Mouse (Mus musculus) kidney, postnatal 10 days (tissue): ENCODE results near the gene Ndufs4.
"Not testable (repeated sequence)": the region's sequence is repeated elsewhere in the genome, so short reads cannot be mapped to it uniquely, and the experiment has no call there.

Experiments
- DNase-seq: peaks from one replicate; pipeline ENCODE4 v3.0.0; 2021; ENCODE audit warnings: mixed read lengths

The Ndufs4 gene

DNA sequence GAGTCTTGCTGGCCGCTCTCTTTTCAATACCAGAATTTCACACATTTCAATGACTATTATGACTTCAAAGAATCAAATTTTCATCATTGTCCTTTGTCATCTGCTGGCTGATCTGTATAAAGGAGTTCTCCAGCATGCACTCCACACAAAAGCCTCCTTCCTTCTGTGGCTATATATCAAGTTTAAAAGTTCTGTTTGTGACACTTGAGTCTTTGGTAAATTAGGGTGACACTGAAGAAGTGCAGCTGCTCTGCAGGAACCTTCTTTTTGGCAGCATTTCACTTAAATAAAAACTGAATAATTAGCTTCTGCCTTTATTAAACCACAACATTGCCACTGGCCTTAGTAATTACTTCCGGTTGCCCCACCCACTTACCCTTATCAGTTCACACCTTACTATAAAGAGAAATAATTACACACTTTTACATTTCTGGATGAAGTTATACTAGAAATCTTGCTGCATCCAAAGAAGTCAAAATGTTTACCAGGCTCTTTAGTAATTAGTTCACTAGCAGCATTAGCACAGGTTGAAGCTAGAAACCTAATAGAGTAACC, 68.1 kb downstream of the Ndufs4 start:
- DNase-seq = no peak

DNA sequence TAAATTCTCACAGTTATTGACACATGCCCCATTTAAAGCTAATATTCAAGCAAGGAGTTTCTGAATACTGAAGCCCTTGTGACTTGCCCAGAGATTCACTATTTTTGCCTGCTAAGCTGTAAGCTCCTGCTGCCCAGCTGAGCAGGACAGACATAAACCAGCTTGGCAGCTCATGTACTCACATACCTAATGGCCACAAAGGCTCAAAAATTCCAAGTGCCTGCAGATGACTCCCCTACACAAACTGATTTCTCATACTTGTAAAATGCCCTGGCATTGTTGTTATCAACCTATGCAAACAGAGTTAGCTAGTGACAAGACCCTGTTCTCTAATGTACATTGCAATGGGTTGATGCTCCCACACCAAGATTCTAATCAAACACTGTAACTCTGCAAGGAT, 68.9 kb downstream of the Ndufs4 start:
- no peak for DNase-seq

GRCm38 (mm10) chr13:114315374-114315773, 72.7 kb downstream of the Ndufs4 start:
- DNase-seq = no peak

GRCm38 (mm10) chr13:114314953-114315352, 73.1 kb downstream of the Ndufs4 start:
- no peak for DNase-seq

GRCm38 (mm10) chr13:114310591-114310990, 77.5 kb downstream of the Ndufs4 start:
- DNase-seq = no peak

DNA sequence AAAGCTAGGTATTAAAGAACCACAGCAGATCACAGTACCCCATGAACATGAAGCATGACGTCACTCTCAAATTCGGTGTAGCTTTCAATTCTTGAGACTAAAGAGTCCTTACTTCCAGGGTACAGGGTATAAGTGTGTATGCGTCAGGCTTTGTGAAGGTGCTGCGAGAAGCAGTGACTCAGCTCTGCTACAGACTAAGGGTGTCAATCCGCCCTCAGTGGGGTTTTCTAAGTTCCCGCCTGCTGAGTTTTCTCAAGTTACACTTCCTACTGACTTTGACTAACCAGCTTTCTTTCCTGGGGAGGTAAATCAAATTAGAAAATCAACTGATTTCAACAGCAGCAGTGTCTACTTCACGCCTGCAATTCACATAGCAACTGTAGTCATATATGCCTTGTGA, 83.4 kb downstream of the Ndufs4 start:
- no peak for DNase-seq

DNA sequence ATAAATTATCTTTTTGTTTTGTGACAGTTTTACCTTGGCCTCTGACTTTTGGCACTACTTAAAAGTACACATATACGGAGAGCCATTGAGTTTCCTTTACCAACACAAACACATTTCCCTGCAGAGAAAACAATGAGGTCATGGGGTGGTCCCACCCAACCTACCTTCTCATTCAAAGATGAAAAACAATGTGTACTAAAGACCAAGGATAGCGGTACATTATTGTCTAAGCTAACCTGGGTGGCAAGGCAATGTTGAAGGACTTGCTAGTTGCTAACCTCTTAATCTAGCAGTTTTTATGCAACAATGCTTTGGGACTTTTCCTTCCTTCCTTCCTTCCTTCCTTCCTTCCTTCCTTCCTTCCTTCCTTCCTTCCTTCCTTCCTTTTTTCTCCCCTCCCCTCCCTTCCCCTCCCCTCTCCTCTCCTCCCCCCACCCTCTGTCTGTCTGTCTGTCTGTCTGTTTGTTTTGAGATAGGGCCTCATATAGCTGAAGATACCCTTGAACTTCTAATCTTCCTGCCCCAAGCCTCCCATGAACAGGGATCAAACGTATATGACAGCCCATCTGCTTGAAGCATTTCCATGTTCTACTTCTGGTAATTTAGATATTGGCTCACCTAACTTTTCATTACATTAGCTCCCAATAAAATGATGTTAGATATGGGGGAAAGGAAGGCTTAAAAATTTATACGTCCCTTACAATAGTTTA, 84.4 kb downstream of the Ndufs4 start:
- DNase-seq = no peak

GRCm38 (mm10) chr13:114297761-114298160, 90.3 kb downstream of the Ndufs4 start:
- no peak for DNase-seq

- no peak for DNase-seq
These were observed 91.5 kb downstream of the Ndufs4 start for GRCm38 (mm10) chr13:114296556-114296955.

DNA sequence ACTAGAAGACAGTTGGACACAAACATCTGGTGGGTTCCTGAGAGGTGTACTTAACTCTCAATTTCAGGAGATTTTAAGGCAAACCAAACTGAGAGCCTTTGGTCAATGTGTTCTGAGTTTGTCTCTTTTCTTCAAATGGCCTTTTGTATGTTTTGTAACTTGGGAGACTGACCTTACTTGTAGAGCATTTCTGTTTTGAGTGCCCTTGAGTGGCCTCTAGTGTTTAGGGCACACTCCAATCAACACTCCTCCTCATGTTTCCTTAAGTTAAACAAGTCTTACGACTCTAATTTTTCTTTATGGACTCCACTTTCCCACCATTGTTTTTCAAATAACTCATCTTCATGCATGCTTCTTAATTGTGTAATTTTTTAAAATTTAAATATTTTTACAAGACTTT, 98.6 kb downstream of the Ndufs4 start:
- DNase-seq = no peak

- DNase-seq = no peak
These were observed 99.5 kb downstream of the Ndufs4 start for GRCm38 (mm10) chr13:114288511-114288910.

- not testable (repeated sequence) for DNase-seq
These were observed 109.4 kb downstream of the Ndufs4 start for GRCm38 (mm10) chr13:114278690-114279089.

DNA sequence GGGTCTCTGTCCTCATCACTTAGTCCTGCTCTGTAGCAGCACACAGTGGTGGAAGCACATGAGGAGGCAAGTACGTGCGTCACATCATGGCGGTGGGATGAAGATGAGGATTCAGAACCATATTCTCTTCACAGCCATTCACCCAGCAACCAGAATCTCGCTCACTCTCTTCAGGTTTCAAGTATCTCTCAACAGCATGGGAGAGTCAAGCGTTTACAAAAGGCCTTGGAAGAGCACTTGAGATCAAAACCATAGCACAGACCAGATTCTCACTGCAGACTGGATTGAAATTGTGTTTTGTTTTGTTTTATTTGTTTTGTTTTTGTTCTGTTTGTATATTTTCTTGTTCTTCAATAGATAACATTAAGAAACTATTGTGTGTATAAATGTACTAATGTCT, 110.8 kb downstream of the Ndufs4 start:
- no peak for DNase-seq

DNA sequence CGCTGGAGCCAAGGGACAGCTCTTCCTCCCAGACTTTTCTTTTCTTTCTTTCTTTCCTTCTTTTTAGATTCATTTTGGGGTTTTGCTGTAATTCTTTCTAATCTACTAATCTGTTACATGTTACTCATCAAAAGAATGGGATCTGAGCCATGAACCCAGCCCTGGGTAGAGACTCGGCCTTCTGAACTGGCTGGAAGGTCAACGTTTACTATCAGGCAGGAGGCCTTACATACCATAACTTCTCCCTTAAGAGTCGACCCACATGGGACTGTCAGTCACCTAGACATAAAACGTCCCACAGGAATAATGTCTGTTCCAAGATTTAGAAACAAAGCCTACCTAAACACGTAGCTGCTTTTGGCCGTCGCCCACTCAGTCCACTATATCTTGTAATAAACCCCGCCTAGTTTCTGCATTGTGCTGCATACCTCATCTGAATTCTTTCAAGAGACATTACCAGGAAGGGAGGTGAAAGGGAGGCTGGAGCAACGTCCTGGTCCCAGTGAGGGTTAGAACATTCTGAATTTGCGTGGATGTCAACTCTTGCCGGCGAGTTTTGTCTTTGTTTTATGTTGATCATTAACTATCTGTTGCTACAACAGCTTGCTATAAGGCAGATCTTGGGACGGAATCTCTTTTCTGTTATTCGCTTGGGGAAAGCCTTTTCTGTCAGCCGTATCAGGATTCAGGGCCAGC, 116.5 kb downstream of the Ndufs4 start:
- no peak for DNase-seq

DNA sequence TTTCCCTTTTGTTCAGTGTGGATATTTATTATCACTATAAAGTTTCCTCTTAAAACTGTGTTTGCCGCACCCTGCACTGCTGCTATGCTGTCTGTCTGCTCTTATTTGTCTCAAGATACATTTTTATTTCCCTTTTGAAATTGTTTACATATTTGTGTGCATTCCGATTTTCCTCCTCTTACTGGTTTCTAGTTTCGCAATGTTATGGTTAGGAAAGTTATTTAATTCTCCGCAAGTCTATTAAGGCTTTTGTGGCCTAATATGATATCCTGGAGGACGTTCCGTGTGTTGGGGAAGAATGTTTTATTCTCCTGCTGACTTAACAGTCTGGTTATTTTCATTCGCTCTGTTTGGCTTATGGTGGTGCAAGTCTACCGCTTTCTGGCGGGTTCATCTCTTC, 120.3 kb downstream of the Ndufs4 start:
- no peak for DNase-seq

GRCm38 (mm10) chr13:114260486-114261205, 127.4 kb downstream of the Ndufs4 start:
- no peak for DNase-seq

DNA sequence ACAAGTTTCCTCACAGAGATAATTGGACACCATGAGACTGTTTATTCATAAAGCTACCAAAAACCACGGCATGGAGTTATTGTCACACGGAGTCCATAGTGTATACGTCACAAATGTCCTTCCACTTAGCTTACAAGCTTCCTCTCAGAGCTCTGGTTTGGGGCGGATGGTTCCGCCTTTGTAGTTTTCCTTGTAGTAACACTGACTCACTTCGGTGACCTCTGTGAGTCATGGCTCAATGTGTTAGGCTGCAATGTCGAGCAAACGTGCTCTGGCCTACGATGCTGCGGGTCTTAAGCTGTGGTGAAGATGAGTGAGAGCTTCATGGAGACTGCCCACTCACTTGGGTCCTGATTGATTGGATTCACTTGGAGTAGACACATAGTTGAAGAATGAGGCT, 133.4 kb downstream of the Ndufs4 start:
- peak; percentile 7 for DNase-seq
